Mouse (Mus musculus): Measurements from ENCODE around the gene Pex7.

- TF ChIP-seq POLR2A (IDR thresholded peaks at IDR 0.05; ENCODE audit: borderline replicate concordance, control insufficient read depth, low read depth, low read length) (no peak), CTCF (IDR thresholded peaks at IDR 0.05; ENCODE audit: control insufficient read depth, insufficient read depth, low read length) (no peak)
These were observed 31.2 kb upstream of the Pex7 start for GRCm38 (mm10) chr10:19938738-19939137.

All from bone marrow, adult 2 months (tissue).